Mouse (Mus musculus) thymus, adult 2 months (tissue): ENCODE measurements around the gene Zfp830.

Source experiments
- CTCF ChIP-seq: fragments of 200-500 bp; IDR thresholded peaks from 2 replicates; pipeline ENCODE4 v1.5.1; 2012; ENCODE audit warnings: mild to moderate bottlenecking, control low read depth, low read length, moderate library complexity, borderline replicate concordance; ENCODE audit not compliant: control insufficient read depth, poor library complexity, insufficient read depth; ENCODE audit errors: extremely low read depth
- POLR2A ChIP-seq: fragments of 200-500 bp; IDR thresholded peaks from 2 replicates; pipeline ENCODE4 v1.6.1; 2012; ENCODE audit warnings: mild to moderate bottlenecking, low read length, control low read depth, moderate library complexity; ENCODE audit not compliant: control insufficient read depth, poor library complexity, insufficient read depth; ENCODE audit errors: extremely low read depth

DNA sequence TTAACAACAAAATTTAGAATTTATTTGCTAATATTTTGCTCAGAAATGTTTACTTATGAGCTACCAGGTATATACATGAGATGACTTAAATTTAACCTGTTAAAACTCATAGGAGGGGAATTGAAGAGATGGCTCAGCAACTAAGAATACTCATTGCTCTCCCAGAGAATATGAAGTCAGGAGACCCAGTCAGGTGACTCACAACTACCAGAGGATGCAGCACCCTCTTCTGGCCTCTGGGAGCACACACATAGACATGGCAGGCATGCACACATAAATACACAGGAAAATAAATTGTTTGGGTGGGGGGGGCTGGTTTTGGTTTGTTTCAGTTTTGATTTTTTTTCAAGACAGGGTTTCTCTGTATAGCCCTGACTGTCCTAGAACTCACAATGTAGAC lies 25.1 kb upstream of the Zfp830 start:
- no peak for TF ChIP-seq CTCF
- TF ChIP-seq POLR2A = no peak
